Mouse (Mus musculus) heart, postnatal 0 days (tissue): ENCODE data around the gene Map4k4.

ENCODE experiments used
- CTCF ChIP-seq: IDR thresholded peaks from 2 replicates; pipeline ENCODE4 v1.5.1; 2016; ENCODE audit warnings: antibody characterized with exemption, control low read depth, low read depth
- EP300 ChIP-seq: IDR thresholded peaks from 2 replicates; pipeline ENCODE4 v1.6.1; 2016; ENCODE audit warnings: antibody characterized with exemption, low read depth

GRCm38 (mm10) chr1:40007962-40008471 lies 107.3 kb downstream of the Map4k4 start:
- TF ChIP-seq CTCF, result no peak
- no peak for TF ChIP-seq EP300
